In genomic region chr16:50399775-50400174, GRCm38 (mm10) we compare ENCODE assay signal across 28 mouse cellular contexts. TPM values are rescaled to one million over a fixed set of nuclear protein-coding genes. Genes with fewer than 3 reads are reported as not detected.
DNase-seq lines count a peak whose midpoint lies in the region; ATAC-seq lines count a peak whose summit lies in the region.
"Had no signal": no experiment of that assay in that cellular context is flagged by ENCODE, and none has a peak within 500 bp of the region (broad histone marks: within the 10 kb centered on the region; RNA-seq: fewer than 3 reads in every experiment).

No protein-coding gene starts in this region.

- H3K9ac ChIP-seq in heart, embryonic 12.5 days: no peak overlapping the region
- H3K9ac ChIP-seq in heart, embryonic 15.5 days: no peak overlapping the region
- no peak overlapping the region for H3K9ac ChIP-seq in midbrain, embryonic 11.5 days (ENCODE audit: low read length)
- H3K9ac ChIP-seq: embryonic facial prominence, embryonic 12.5 days; embryonic facial prominence, embryonic 15.5 days; forebrain, postnatal 0 days; hindbrain, embryonic 13.5 days; intestine, embryonic 15.5 days; kidney, embryonic 15.5 days had no signal

- no peaks in the 10 kb centered on the region for H3K9me3 ChIP-seq in heart, embryonic 12.5 days (replicated peaks)
- no peaks in the 10 kb centered on the region for H3K9me3 ChIP-seq in heart, embryonic 15.5 days (replicated peaks)
- no peaks in the 10 kb centered on the region for H3K9me3 ChIP-seq in midbrain, embryonic 11.5 days (ENCODE audit: control insufficient read depth, low read length)
- no peaks in the 10 kb centered on the region for H3K9me3 ChIP-seq in midbrain, embryonic 10.5 days (replicated peaks)
- H3K9me3 ChIP-seq: embryonic facial prominence, embryonic 12.5 days; embryonic facial prominence, embryonic 15.5 days; hindbrain, embryonic 10.5 days; hindbrain, embryonic 13.5 days; intestine, embryonic 15.5 days; kidney, embryonic 15.5 days had no signal

- 75% methylated on average over 6 of the region's 6 CpGs for WGBS in heart, embryonic 12.5 days
- 64% methylated on average over 6 of the region's 6 CpGs for WGBS in heart, embryonic 15.5 days
- 92% methylated on average over 6 of the region's 6 CpGs for WGBS in midbrain, embryonic 11.5 days
- 93% methylated on average over 6 of the region's 6 CpGs for WGBS in midbrain, embryonic 10.5 days

- DNase-seq in adrenal gland, postnatal 36 days: peak; percentile 6 to 16
- DNase-seq in adrenal gland, adult 8-10 months: no peak
- DNase-seq in heart, adult 11 months: no peak
- DNase-seq in heart, adult 9 months (ENCODE audit: low spot score in 2 of 2): no peak
- peak; percentile 56 for DNase-seq in midbrain, embryonic 11.5 days (ENCODE audit: low spot score, missing footprints)
- no peak for DNase-seq in midbrain, embryonic 10.5 days (ENCODE audit: low spot score)
- DNase-seq: adrenal gland, postnatal 10 days; cerebellum, adult 11 months; cerebellum, adult 2 months; cerebellum, adult 9-11 months; cerebellum, postnatal 25 days; forebrain, postnatal 0 days; gastrocnemius, adult 2 months; gastrocnemius, postnatal 14 days; heart, adult 2 months; kidney, adult 11 months; kidney, adult 8-10 months had no signal

- peaks cover 20% of the 10 kb centered on the region for H3K4me1 ChIP-seq in heart, embryonic 12.5 days (replicated peaks)
- H3K4me1 ChIP-seq in heart, embryonic 15.5 days (replicated peaks): peaks cover 12% of the 10 kb centered on the region
- H3K4me1 ChIP-seq in midbrain, embryonic 11.5 days (ENCODE audit: control insufficient read depth, insufficient read depth, low read length): no peaks in the 10 kb centered on the region
- no peaks in the 10 kb centered on the region for H3K4me1 ChIP-seq in midbrain, embryonic 10.5 days
- H3K4me1 ChIP-seq: embryonic facial prominence, embryonic 12.5 days; embryonic facial prominence, embryonic 15.5 days; hindbrain, embryonic 10.5 days; hindbrain, embryonic 13.5 days; intestine, embryonic 15.5 days had no signal

- 0 out of 2 replicates have a peak overlapping the region, but pooled peaks have one; percentile 23 for H3K27ac ChIP-seq in heart, embryonic 12.5 days (ENCODE audit: poor library complexity, severe bottlenecking)
- H3K27ac ChIP-seq in heart, embryonic 15.5 days: peak overlapping the region; percentile 27
- H3K27ac ChIP-seq in midbrain, embryonic 11.5 days (ENCODE audit: low read depth, low read length): no peak overlapping the region
- H3K27ac ChIP-seq in midbrain, embryonic 10.5 days (replicated peaks): no peak overlapping the region
- H3K27ac ChIP-seq: embryonic facial prominence, embryonic 12.5 days; embryonic facial prominence, embryonic 15.5 days; gastrocnemius, adult 2 months; heart, adult 2 months; hindbrain, embryonic 10.5 days; hindbrain, embryonic 13.5 days; intestine, embryonic 15.5 days; kidney, embryonic 15.5 days had no signal

- no peaks in the 10 kb centered on the region for H3K27me3 ChIP-seq in heart, embryonic 12.5 days (replicated peaks)
- H3K27me3 ChIP-seq in heart, embryonic 15.5 days: no peaks in the 10 kb centered on the region
- no peaks in the 10 kb centered on the region for H3K27me3 ChIP-seq in midbrain, embryonic 11.5 days (ENCODE audit: control insufficient read depth, insufficient read depth, low read length)
- H3K27me3 ChIP-seq in midbrain, embryonic 10.5 days (ENCODE audit: low read depth, poor library complexity, severe bottlenecking): no peaks in the 10 kb centered on the region
- H3K27me3 ChIP-seq: embryonic facial prominence, embryonic 12.5 days; embryonic facial prominence, embryonic 15.5 days; hindbrain, embryonic 13.5 days; intestine, embryonic 15.5 days; kidney, embryonic 15.5 days had no signal

- no peak for ATAC-seq in heart, embryonic 12.5 days (ENCODE audit: insufficient number of reproducible peaks, low FRiP score)
- no peak for ATAC-seq in heart, embryonic 15.5 days (replicated peaks; ENCODE audit: insufficient number of reproducible peaks, insufficient read depth, low FRiP score, low read depth)
- ATAC-seq in midbrain, embryonic 11.5 days (ENCODE audit: low FRiP score): no peak
- ATAC-seq: CD4-positive, CD25-positive, alpha-beta regulatory T cell, adult 4 months; forebrain, embryonic 14.5 days; forebrain, postnatal 0 days; hindbrain, embryonic 16.5 days; intestine, embryonic 15.5 days had no signal

- H3K36me3 ChIP-seq in heart, embryonic 12.5 days: 0 out of 2 replicates have a peak, but pooled peaks cover 5% of the 10 kb centered on the region
- H3K36me3 ChIP-seq in heart, embryonic 15.5 days: no peaks in the 10 kb centered on the region
- no peaks in the 10 kb centered on the region for H3K36me3 ChIP-seq in midbrain, embryonic 11.5 days (ENCODE audit: control insufficient read depth, insufficient read depth, low read length)
- peaks cover 9% of the 10 kb centered on the region for H3K36me3 ChIP-seq in midbrain, embryonic 10.5 days
- H3K36me3 ChIP-seq: embryonic facial prominence, embryonic 12.5 days; embryonic facial prominence, embryonic 15.5 days; hindbrain, embryonic 13.5 days; intestine, embryonic 15.5 days had no signal

- H3K4me2 ChIP-seq in heart, embryonic 12.5 days: peak overlapping the region; percentile 4; the same call in 1 of the 2 replicates
- H3K4me2 ChIP-seq in heart, embryonic 15.5 days: 0 out of 2 replicates have a peak overlapping the region, but pooled peaks have one; percentile 13
- H3K4me2 ChIP-seq in midbrain, embryonic 11.5 days: no peak overlapping the region
- H3K4me2 ChIP-seq: embryonic facial prominence, embryonic 12.5 days; embryonic facial prominence, embryonic 15.5 days; hindbrain, embryonic 13.5 days; intestine, embryonic 15.5 days; kidney, embryonic 15.5 days had no signal

- no peak overlapping the region for H3K4me3 ChIP-seq in heart, embryonic 12.5 days
- no peak overlapping the region for H3K4me3 ChIP-seq in heart, embryonic 15.5 days
- no peak overlapping the region for H3K4me3 ChIP-seq in midbrain, embryonic 11.5 days (ENCODE audit: low read depth, low read length)
- H3K4me3 ChIP-seq in midbrain, embryonic 10.5 days: no peak overlapping the region
- H3K4me3 ChIP-seq: embryonic facial prominence, embryonic 12.5 days; embryonic facial prominence, embryonic 15.5 days; gastrocnemius, adult 2 months; heart, adult 2 months; hindbrain, embryonic 10.5 days; hindbrain, embryonic 13.5 days; intestine, embryonic 15.5 days; kidney, embryonic 15.5 days had no signal

RNA-seq across cellular contexts. Expression of gene Bbx, which starts 32.4 kb away (rescaled TPM):
- 10 to 100 TPM; 32.2 to 42.8 TPM for total RNA-seq in adrenal gland, postnatal 36 days (2021)
- total RNA-seq in adrenal gland, adult 8-10 months (2022): 10 to 100 TPM; 43.8 to 50.6 (median 46.3) TPM
- polyA plus RNA-seq in heart, embryonic 12.5 days (2016; fragmentation: Nextera tagmentation; extraction: Ambion mirVana): 37.7 and 39.5 TPM in 2 replicates
- polyA plus RNA-seq in heart, embryonic 15.5 days (2015; fragmentation: Nextera tagmentation; extraction: Ambion mirVana): 32.8 and 33.4 TPM in 2 replicates
- polyA plus RNA-seq in midbrain, embryonic 11.5 days (2014; fragmentation: Nextera tagmentation; extraction: Ambion mirVana): 23.8 and 30.1 TPM in 2 replicates
- polyA plus RNA-seq in midbrain, embryonic 10.5 days (2016; fragmentation: Nextera tagmentation; extraction: Ambion mirVana): 30.0 and 32.8 TPM in 2 replicates

Comparison
In these comparisons a context has a peak if more than half of its experiments do, and no peak if none do; other contexts are left out.
1. DNase-seq: peak in adrenal gland, postnatal 36 days (2 of 2) and midbrain, embryonic 11.5 days (single experiment); none in adrenal gland, adult 8-10 months (single experiment), heart, adult 11 months (single experiment), heart, adult 9 months (0 of 2) and midbrain, embryonic 10.5 days (single experiment).
2. H3K27ac ChIP-seq: peak in heart, embryonic 12.5 days (single experiment) and heart, embryonic 15.5 days (single experiment); none in midbrain, embryonic 11.5 days (single experiment) and midbrain, embryonic 10.5 days (single experiment).